Mouse (Mus musculus) lung, adult 2 months (tissue): ENCODE results near the gene Nudt21.

Experiments used
- CTCF ChIP-seq: fragments of 200-500 bp; IDR thresholded peaks from 2 replicates; pipeline ENCODE4 v1.5.1; 2011; ENCODE audit warnings: mild to moderate bottlenecking, low read length, control low read depth; ENCODE audit not compliant: insufficient read depth
- POLR2A ChIP-seq: fragments of 200-500 bp; IDR thresholded peaks from 2 replicates; pipeline ENCODE4 v1.6.1; 2011; ENCODE audit warnings: low read depth, mild to moderate bottlenecking, control low read depth, low read length, borderline replicate concordance; ENCODE audit errors: extremely low read depth

DNA sequence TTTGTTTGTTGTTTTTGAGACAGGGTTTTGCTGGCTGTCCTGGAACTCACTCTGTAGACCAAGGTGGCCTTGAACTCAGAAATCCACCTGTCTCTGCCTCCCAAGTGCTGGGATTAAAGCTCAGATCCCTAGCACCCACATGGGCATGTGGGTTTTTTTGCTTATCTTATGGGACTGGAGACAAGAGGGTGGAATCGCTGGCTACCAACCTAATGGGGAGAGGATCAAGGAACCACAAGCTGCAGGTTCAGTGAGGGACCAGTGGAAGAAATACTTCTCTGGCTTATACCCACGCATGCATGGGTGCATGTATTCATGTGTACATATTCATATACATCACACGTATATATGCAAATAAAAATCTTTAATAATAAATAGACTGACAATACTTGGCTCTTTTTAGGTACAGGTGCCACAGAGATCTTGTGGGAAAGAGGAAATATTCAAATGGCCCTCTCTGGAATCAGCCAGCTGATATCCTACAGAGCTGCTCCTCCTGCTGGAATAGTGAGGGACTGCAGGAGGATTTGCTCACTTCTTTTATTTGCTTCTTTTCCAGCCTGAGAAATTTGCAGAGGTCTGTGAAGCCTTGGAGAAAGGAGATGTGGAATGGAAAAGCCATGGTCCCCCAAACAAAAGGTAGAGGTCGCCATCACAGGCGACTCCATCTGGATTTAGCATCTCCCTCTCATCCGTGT is 20.5 kb upstream of the Nudt21 start:
- TF ChIP-seq CTCF (peak; percentile 30; the same call in 1 of the 2 replicates), POLR2A (no peak)
